Mouse (Mus musculus): ENCODE data around the gene Ncdn. TPM values are rescaled to one million over a fixed set of nuclear protein-coding genes. Genes with fewer than 3 reads are reported as not detected.

Gene Ncdn
- 30.5 and 32.3 TPM in 2 replicates for total RNA-seq (2021)
- long read RNA-seq, partial matches to known transcripts, result 14 of 33 reads
- long read RNA-seq, other reads (novel, unspliced or antisense), result 13 of 33 reads

- DNase-seq, result peak; percentile 97
These were observed at the start of gene Ncdn, which contains the start of gene AU040320 for GRCm38 (mm10) chr4:126753268-126754230. Gene Ncdn, minus strand, starts transcription at chr4:126753438. Gene AU040320, plus strand, starts transcription at chr4:126753544.

GRCm38 (mm10) chr4:126802174-126802573 lies 48.9 kb upstream of the Ncdn start:
- no peak for DNase-seq

GRCm38 (mm10) chr4:126792341-126793102 lies 39.3 kb upstream of the Ncdn start:
- DNase-seq, result no peak

GRCm38 (mm10) chr4:126782996-126783395 lies 29.8 kb upstream of the Ncdn start:
- DNase-seq, result no peak

- DNase-seq, result no peak
These were observed 29.3 kb upstream of the Ncdn start for GRCm38 (mm10) chr4:126782512-126782911.

GRCm38 (mm10) chr4:126781871-126782270 lies 28.6 kb upstream of the Ncdn start:
- DNase-seq, result no peak

GRCm38 (mm10) chr4:126779826-126780775 lies 26.9 kb upstream of the Ncdn start:
- no peak for DNase-seq

- DNase-seq, result no peak
These were observed 25.9 kb upstream of the Ncdn start for GRCm38 (mm10) chr4:126779148-126779581.

GRCm38 (mm10) chr4:126775182-126775581 lies 21.9 kb upstream of the Ncdn start:
- DNase-seq, result no peak

- DNase-seq, result no peak
These were observed 20.6 kb upstream of the Ncdn start for GRCm38 (mm10) chr4:126773871-126774270.

- DNase-seq, result no peak
These were observed 17.6 kb upstream of the Ncdn start for GRCm38 (mm10) chr4:126770831-126771230.

- no peak for DNase-seq
These were observed 16.7 kb upstream of the Ncdn start for GRCm38 (mm10) chr4:126769800-126770563.

- DNase-seq, result no peak
These were observed 10.2 kb upstream of the Ncdn start for GRCm38 (mm10) chr4:126763483-126763882.

- DNase-seq, result no peak
These were observed 9.5 kb upstream of the Ncdn start for GRCm38 (mm10) chr4:126762586-126763359.

- no peak for DNase-seq
These were observed 6.2 kb upstream of the Ncdn start for GRCm38 (mm10) chr4:126759435-126759834.

- no peak for DNase-seq
These were observed 5.1 kb upstream of the Ncdn start for GRCm38 (mm10) chr4:126758299-126758698.

GRCm38 (mm10) chr4:126756766-126757165 lies 3.5 kb upstream of the Ncdn start:
- peak; percentile 62 for DNase-seq

GRCm38 (mm10) chr4:126754736-126755374 lies 1.6 kb upstream of the Ncdn start:
- no peak for DNase-seq

- DNase-seq, result no peak
These were observed 983 bp upstream of the Ncdn start for GRCm38 (mm10) chr4:126754231-126754611.
